Mouse (Mus musculus) hindbrain, embryonic 13.5 days (tissue): ENCODE results near the gene Xk. TPM values are rescaled to one million over a fixed set of nuclear protein-coding genes. Genes with fewer than 3 reads are reported as not detected.

Experiments
- ATAC-seq: fragments of 200-750 bp; cut with Nextera tagmentation; 2 replicates; pipeline ENCODE4 v1.8.0; 2017; ENCODE audit warnings: moderate TSS enrichment; ENCODE audit not compliant: low FRiP score
- H3K27ac ChIP-seq: fragments of 300-500 bp; sonication (generic); 2 replicates; pipeline ENCODE4 v1.5.1; 2015; ENCODE audit warnings: inconsistent platforms, mild to moderate bottlenecking, moderate library complexity
- H3K27me3 ChIP-seq: fragments of 300-500 bp; sonication (generic); 2 replicates; pipeline ENCODE4 v1.6.1; 2015; ENCODE audit warnings: mild to moderate bottlenecking, inconsistent platforms
- H3K36me3 ChIP-seq: fragments of 300-500 bp; sonication (generic); 2 replicates; pipeline ENCODE4 v1.6.1; 2015; ENCODE audit warnings: mild to moderate bottlenecking, inconsistent platforms
- H3K4me1 ChIP-seq: fragments of 300-500 bp; sonication (generic); replicated peaks from 2 replicates; pipeline ENCODE4 v1.6.1; 2015; ENCODE audit warnings: inconsistent platforms
- H3K4me2 ChIP-seq: fragments of 300-500 bp; sonication (generic); 2 replicates; pipeline ENCODE4 v1.6.1; 2015; ENCODE audit warnings: inconsistent platforms, mild to moderate bottlenecking, moderate library complexity
- H3K4me3 ChIP-seq: fragments of 300-500 bp; sonication (generic); 2 replicates; pipeline ENCODE4 v1.5.1; 2015; ENCODE audit warnings: mild to moderate bottlenecking, inconsistent platforms
- H3K9ac ChIP-seq: fragments of 300-500 bp; sonication (generic); 2 replicates; pipeline ENCODE4 v1.6.1; 2015; ENCODE audit warnings: mild to moderate bottlenecking, inconsistent platforms
- H3K9me3 ChIP-seq: fragments of 300-500 bp; sonication (generic); 2 replicates; pipeline ENCODE4 v1.6.1; 2016; ENCODE audit warnings: inconsistent platforms
- WGBS: fragments of 180-500 bp; shearing (Covaris S2); methylation state at CpG from one replicate; pipeline ENCODE4 v1.1.7; 2015; 5-methylcytosine and 5-hydroxymethylcytosine counted together
- polyA plus RNA-seq: library from polyadenylated mRNA; unstranded; fragments of >200 nt; fragmentation: Nextera tagmentation; extraction: Ambion mirVana; gene quantifications from 2 replicates; pipeline ENCODE4 v1.2.1, GENCODE M21; 2015

Xk gene
- 2.9 and 3.6 TPM in 2 replicates for polyA plus RNA-seq

- 7% methylated on average over 60 of the region's 94 CpGs for WGBS
- H3K36me3 ChIP-seq = no peaks in the 10 kb centered on the region
- peak within 1 kb of the TSS; percentile 48 for H3K27ac ChIP-seq
- ATAC-seq = peak; percentile 94
- peak within 1 kb of the TSS; percentile 55 for H3K4me2 ChIP-seq
- H3K9me3 ChIP-seq = no peaks in the 10 kb centered on the region
- peak within 1 kb of the TSS; percentile 75 for H3K9ac ChIP-seq
- peak within 1 kb of the TSS; percentile 55 for H3K4me3 ChIP-seq
- no peaks in the 10 kb centered on the region for H3K27me3 ChIP-seq
- H3K4me1 ChIP-seq = no peaks in the 10 kb centered on the region
Measured at GRCm38 (mm10) chrX:9272460-9273361, at the start of gene Xk. TSS of gene Xk (plus strand) at chrX:9272756.

DNA sequence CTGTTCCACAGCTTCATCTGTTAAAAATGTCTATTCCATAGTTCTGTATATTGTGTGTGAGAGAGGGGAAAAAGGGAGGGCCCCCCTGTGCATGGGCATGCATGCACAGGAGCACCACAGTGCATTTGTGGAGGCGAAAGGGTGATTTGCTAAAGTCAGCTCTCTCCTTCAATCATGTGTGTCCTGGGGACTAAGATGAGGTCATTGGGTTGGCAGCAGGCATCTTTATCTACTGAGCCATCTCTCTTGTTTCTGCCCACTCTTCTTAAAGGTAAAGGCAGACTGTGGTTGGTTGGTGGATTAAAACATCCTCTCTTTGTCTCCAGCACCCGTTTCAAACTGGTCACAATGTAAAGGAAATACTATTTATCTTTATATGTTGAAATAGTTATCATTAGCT is 45.5 kb upstream of the Xk start:
- WGBS = 76% methylated on average over 2 of the region's 2 CpGs
- Histone ChIP-seq H3K9me3 (no peaks in the 10 kb centered on the region), H3K36me3 (no peaks in the 10 kb centered on the region), H3K4me1 (no peaks in the 10 kb centered on the region), H3K27ac (no peak overlapping the region), H3K4me2 (no peak overlapping the region), H3K9ac (no peak overlapping the region), H3K4me3 (no peak overlapping the region), H3K27me3 (no peaks in the 10 kb centered on the region)
- no peak for ATAC-seq

DNA sequence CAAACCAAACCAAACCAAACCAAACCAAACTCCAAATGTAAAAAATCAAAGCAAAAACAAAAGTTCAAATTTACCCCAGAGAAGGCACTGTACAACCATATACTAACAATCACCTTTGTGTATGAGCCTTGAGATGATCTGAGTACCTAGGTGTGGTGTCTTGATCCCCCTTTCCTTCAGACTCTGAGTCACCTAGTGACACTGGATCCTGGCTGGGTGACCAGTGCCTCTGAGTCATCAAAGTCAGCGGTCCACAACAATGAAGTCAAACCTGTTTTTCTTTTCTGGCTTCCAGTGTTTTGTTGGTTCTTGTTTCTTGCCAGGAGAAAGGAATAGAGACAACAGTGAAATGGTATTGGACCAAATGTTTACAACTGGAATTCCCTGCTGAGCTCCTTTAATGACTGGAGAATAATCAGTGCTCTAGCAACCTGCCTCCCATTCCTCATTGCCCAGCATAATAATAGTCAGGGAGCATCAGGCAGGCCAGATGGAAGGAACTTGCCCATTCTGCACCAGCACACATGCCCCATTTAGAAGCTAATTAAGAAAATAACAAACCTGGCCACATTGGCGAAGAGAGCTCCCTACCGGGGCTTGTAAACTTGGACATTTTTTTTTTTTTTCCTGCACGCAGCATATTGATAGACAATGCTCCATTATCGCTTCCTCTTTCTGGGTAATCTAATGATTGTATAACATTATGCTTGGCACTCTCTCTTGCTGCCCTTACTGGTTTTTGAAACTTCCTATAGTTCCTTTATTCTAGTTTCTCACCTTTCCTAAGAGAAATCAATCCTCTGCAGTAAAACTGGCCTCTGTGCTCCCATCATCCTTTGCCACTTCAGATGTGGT is 31.6 kb upstream of the Xk start:
- Histone ChIP-seq H3K27me3 (no peaks in the 10 kb centered on the region), H3K9ac (no peak overlapping the region), H3K27ac (no peak overlapping the region), H3K4me2 (no peak overlapping the region), H3K4me1 (peaks cover 4% of the 10 kb centered on the region; the same call in 1 of the 2 replicates), H3K36me3 (no peaks in the 10 kb centered on the region), H3K9me3 (no peaks in the 10 kb centered on the region), H3K4me3 (no peak overlapping the region)
- 60% methylated on average over 5 of the region's 5 CpGs for WGBS
- peak; percentile 49 for ATAC-seq

GRCm38 (mm10) chrX:9243381-9243864 is 29.1 kb upstream of the Xk start:
- no peaks in the 10 kb centered on the region for H3K27me3 ChIP-seq
- 65% methylated on average over 8 of the region's 8 CpGs for WGBS
- no peak for ATAC-seq
- peaks cover 4% of the 10 kb centered on the region; the same call in 1 of the 2 replicates for H3K4me1 ChIP-seq
- no peaks in the 10 kb centered on the region for H3K36me3 ChIP-seq
- H3K4me3 ChIP-seq = no peak overlapping the region
- H3K27ac ChIP-seq = peak overlapping the region; percentile 52; the same call in 1 of the 2 replicates
- H3K9ac ChIP-seq = no peak overlapping the region
- H3K4me2 ChIP-seq = no peak overlapping the region
- no peaks in the 10 kb centered on the region for H3K9me3 ChIP-seq

GRCm38 (mm10) chrX:9244603-9245336 is 27.8 kb upstream of the Xk start:
- ATAC-seq = no peak
- peak overlapping the region; percentile 23; the same call in 1 of the 2 replicates for H3K27ac ChIP-seq

DNA sequence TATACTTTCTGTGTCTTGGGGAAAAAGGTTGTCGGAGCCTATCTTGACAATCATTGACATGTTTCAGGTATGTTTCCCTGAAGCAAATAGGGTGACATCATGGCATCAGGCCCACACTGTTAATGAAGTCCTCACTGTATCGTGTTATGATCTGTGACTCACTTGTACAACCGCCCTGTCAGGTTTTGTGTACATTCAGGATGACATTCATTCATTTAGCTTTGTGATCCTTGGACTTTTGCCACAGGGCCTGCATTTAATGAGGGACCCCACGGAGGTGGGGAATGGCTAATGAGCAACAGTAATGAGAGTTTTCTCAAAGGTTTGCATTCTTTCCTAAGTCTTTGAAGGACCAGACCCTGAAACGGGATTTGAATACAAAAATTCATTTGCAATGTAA is 23.6 kb upstream of the Xk start:
- 44% methylated on average over 5 of the region's 5 CpGs for WGBS
- H3K36me3 ChIP-seq = no peaks in the 10 kb centered on the region
- no peak overlapping the region for H3K4me3 ChIP-seq
- H3K9me3 ChIP-seq = no peaks in the 10 kb centered on the region
- no peak overlapping the region for H3K4me2 ChIP-seq
- H3K27me3 ChIP-seq = no peaks in the 10 kb centered on the region
- no peak overlapping the region for H3K9ac ChIP-seq
- H3K4me1 ChIP-seq = peaks cover 4% of the 10 kb centered on the region; the same call in 1 of the 2 replicates
- no peak overlapping the region for H3K27ac ChIP-seq
- no peak for ATAC-seq

More at GRCm38 (mm10) chrX:9244603-9245336, 27.8 kb upstream of the Xk start:
- Histone ChIP-seq H3K4me2 (no peak overlapping the region), H3K9ac (no peak overlapping the region), H3K27me3 (no peaks in the 10 kb centered on the region), H3K4me1 (peaks cover 4% of the 10 kb centered on the region; the same call in 1 of the 2 replicates), H3K36me3 (no peaks in the 10 kb centered on the region), H3K9me3 (no peaks in the 10 kb centered on the region), H3K4me3 (no peak overlapping the region)
- 60% methylated on average over 12 of the region's 12 CpGs for WGBS

GRCm38 (mm10) chrX:9253990-9254389 is 18.6 kb upstream of the Xk start:
- no peak overlapping the region for H3K4me3 ChIP-seq
- no peaks in the 10 kb centered on the region for H3K27me3 ChIP-seq
- no peaks in the 10 kb centered on the region for H3K36me3 ChIP-seq
- H3K4me2 ChIP-seq = no peak overlapping the region
- no peaks in the 10 kb centered on the region for H3K9me3 ChIP-seq
- no peak overlapping the region for H3K27ac ChIP-seq
- no peak for ATAC-seq
- no peak overlapping the region for H3K9ac ChIP-seq
- WGBS = 86% methylated on average over 10 of the region's 10 CpGs
- no peaks in the 10 kb centered on the region for H3K4me1 ChIP-seq

- H3K4me3 ChIP-seq = no peak overlapping the region
- no peaks in the 10 kb centered on the region for H3K36me3 ChIP-seq
- H3K9ac ChIP-seq = no peak overlapping the region
- H3K27ac ChIP-seq = no peak overlapping the region
- H3K9me3 ChIP-seq = no peaks in the 10 kb centered on the region
- H3K27me3 ChIP-seq = no peaks in the 10 kb centered on the region
- no peak for ATAC-seq
- H3K4me2 ChIP-seq = no peak overlapping the region
- 90% methylated on average over 3 of the region's 3 CpGs for WGBS
- H3K4me1 ChIP-seq = no peaks in the 10 kb centered on the region
Measured at GRCm38 (mm10) chrX:9254901-9255300, 17.7 kb upstream of the Xk start.

DNA sequence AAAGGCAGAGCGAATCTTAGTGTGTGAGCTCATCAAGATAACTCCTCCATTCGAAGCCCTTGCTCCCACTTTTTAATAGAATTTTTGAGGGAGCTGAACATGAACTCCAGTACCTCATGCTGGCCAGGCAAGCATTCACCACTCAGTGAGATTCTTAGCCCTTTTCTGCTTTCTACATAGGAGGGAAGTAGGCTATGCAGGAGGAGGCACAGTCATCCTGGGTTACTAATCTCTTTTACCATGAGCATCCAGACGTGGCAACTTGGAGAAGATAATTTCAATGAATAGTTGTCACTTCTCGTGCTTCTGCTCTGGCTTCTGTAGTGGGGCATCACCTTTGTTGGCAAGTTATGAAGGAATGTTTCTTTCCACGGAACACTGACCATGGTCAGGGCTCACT is 15.8 kb upstream of the Xk start, which contains the start of gene Gm14862:
Gene Gm14862, minus strand, starts transcription at position 134 of the 400 bp plus-strand sequence.
- WGBS = 82% methylated on average over 5 of the region's 5 CpGs
- H3K36me3 ChIP-seq = no peaks in the 10 kb centered on the region
- H3K9ac ChIP-seq = no peak within 1 kb of the TSS
- H3K27me3 ChIP-seq = no peaks in the 10 kb centered on the region
- H3K4me2 ChIP-seq = no peak within 1 kb of the TSS
- no peaks in the 10 kb centered on the region for H3K9me3 ChIP-seq
- H3K4me1 ChIP-seq = no peaks in the 10 kb centered on the region
- ATAC-seq = no peak
- no peak within 1 kb of the TSS for H3K4me3 ChIP-seq
- H3K27ac ChIP-seq = no peak within 1 kb of the TSS

- no peak overlapping the region for H3K27ac ChIP-seq
- H3K27me3 ChIP-seq = no peaks in the 10 kb centered on the region
- H3K4me1 ChIP-seq = no peaks in the 10 kb centered on the region
- no peak overlapping the region for H3K9ac ChIP-seq
- WGBS = 94% methylated on average over 7 of the region's 7 CpGs
- no peak for ATAC-seq
- H3K36me3 ChIP-seq = no peaks in the 10 kb centered on the region
- H3K9me3 ChIP-seq = no peaks in the 10 kb centered on the region
- no peak overlapping the region for H3K4me3 ChIP-seq
- H3K4me2 ChIP-seq = no peak overlapping the region
Measured at GRCm38 (mm10) chrX:9257831-9258230, 14.7 kb upstream of the Xk start.

DNA sequence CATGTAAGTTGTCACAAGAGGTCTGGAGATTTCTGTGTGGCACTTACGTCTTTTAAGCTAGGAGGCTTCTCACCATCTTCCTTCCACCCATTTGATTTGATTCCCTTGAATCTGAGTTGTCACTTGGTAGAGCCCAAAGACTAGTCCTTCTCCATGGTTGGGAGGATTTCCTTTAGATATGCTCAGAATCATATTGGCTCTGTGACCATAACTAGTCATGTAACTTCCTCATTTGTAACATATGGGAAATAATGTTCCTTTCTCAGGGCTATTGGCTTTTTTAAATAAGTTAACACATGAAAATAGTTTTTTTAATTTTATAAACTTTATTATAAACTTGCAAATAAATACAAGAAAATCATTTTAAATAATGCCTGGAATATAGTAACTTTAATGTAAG is 13.3 kb upstream of the Xk start:
- Histone ChIP-seq H3K9ac (no peak overlapping the region), H3K27ac (no peak overlapping the region), H3K36me3 (no peaks in the 10 kb centered on the region), H3K4me1 (no peaks in the 10 kb centered on the region), H3K27me3 (no peaks in the 10 kb centered on the region), H3K4me3 (no peak overlapping the region), H3K4me2 (no peak overlapping the region), H3K9me3 (no peaks in the 10 kb centered on the region)
- ATAC-seq = no peak
- WGBS = 77% methylated on average over 1 of the region's 1 CpGs
